Mouse (Mus musculus) ES-E14 (cell line): ENCODE data around the gene Gnai3. TPM values are rescaled to one million over a fixed set of nuclear protein-coding genes. Genes with fewer than 3 reads are reported as not detected.
A peak's percentile ranks its signal among the peaks of the same experiment; 100 is the strongest.

Source experiments
- DNase-seq: peaks from one replicate; pipeline ENCODE4 v3.0.0-alpha.2; 2013; ENCODE audit warnings: low read depth, low spot score
- H3K27ac ChIP-seq: 2 replicates; pipeline ENCODE4 v1.5.1; 2012; ENCODE audit warnings: low read depth, mild to moderate bottlenecking, low read length, moderate library complexity, mixed read lengths; ENCODE audit not compliant: poor library complexity, insufficient read depth, severe bottlenecking
- H3K36me3 ChIP-seq: 2 replicates; pipeline ENCODE4 v1.6.1; 2012; ENCODE audit warnings: mild to moderate bottlenecking, low read length, moderate library complexity, mixed read lengths; ENCODE audit not compliant: control insufficient read depth, poor library complexity, insufficient read depth, severe bottlenecking
- H3K4me1 ChIP-seq, 2 experiments: fragments of 150-350 bp in 1 of 2; sonication (generic) in 1 of 2; 2 replicates each; pipeline ENCODE4 v1.6.1; 2012; ENCODE audit warnings: low read length in 2 of 2, mild to moderate bottlenecking in 1 of 2, mixed read lengths in 1 of 2; ENCODE audit not compliant: control insufficient read depth in 2 of 2, insufficient read depth in 2 of 2, poor library complexity in 1 of 2
- H3K4me3 ChIP-seq, 2 experiments: fragments of 150-350 bp in 1 of 2; sonication (generic) in 1 of 2; 2 replicates each; pipeline ENCODE4 v1.5.1; 2012; ENCODE audit warnings: low read length in 2 of 2, low read depth in 1 of 2, mild to moderate bottlenecking in 1 of 2, mixed read lengths in 1 of 2; ENCODE audit not compliant: insufficient read depth in 1 of 2, poor library complexity in 1 of 2, severe bottlenecking in 1 of 2
- H3K9ac ChIP-seq: 2 replicates; pipeline ENCODE4 v1.6.1; 2012; ENCODE audit warnings: low read depth, mild to moderate bottlenecking, low read length, mixed read lengths; ENCODE audit not compliant: poor library complexity, insufficient read depth, severe bottlenecking
- H3K9me3 ChIP-seq: fragments of 150-350 bp; sonication (generic); 2 replicates; pipeline ENCODE4 v1.6.1; 2012; ENCODE audit warnings: low read depth, mild to moderate bottlenecking, low read length; ENCODE audit not compliant: control insufficient read depth, insufficient read depth
- CHD2 ChIP-seq: IDR thresholded peaks from 2 replicates; pipeline ENCODE4 v1.6.1; 2014; ENCODE audit warnings: mild to moderate bottlenecking, low read depth, low read length, inconsistent platforms
- HCFC1 ChIP-seq: IDR thresholded peaks from 2 replicates; pipeline ENCODE4 v1.6.1; 2012; ENCODE audit warnings: low read length, inconsistent platforms, borderline replicate concordance; ENCODE audit not compliant: insufficient read depth
- MAFK ChIP-seq: IDR thresholded peaks from 2 replicates; pipeline ENCODE4 v1.6.1; 2014; ENCODE audit warnings: mild to moderate bottlenecking, low read depth, low read length, inconsistent platforms; ENCODE audit not compliant: insufficient read depth
- ZC3H11A ChIP-seq: IDR thresholded peaks from 2 replicates; pipeline ENCODE4 v1.6.1; 2012; ENCODE audit warnings: low read depth, mild to moderate bottlenecking, inconsistent platforms, low read length, borderline replicate concordance
- ZNF384 ChIP-seq: IDR thresholded peaks from 2 replicates; pipeline ENCODE4 v1.6.1; 2012; ENCODE audit warnings: low read depth, low read length, inconsistent platforms
- in situ Hi-C, 2 experiments: fragments of 600-800 bp; cut with MboI; formaldehyde crosslinking; loops; one replicate each; pipeline ENCODE4 v1.15.1; 2025; ENCODE audit warnings: low sequenced_read_pairs in 2 of 2, inconsistent platforms in 1 of 2; ENCODE audit not compliant: unreplicated experiment in 2 of 2
- total RNA-seq: library from RNA; depleted of rRNA; stranded (reverse); fragments of 300-350 nt; gene quantifications from 2 replicates; pipeline ENCODE4 v1.2.3, GENCODE M21; 2012

Gene Gnai3
- total RNA-seq, 1 experiment, result 84.3 TPM

GRCm38 (mm10) chr3:108188716-108189490, 43.0 kb upstream of the Gnai3 start:
- Histone ChIP-seq H3K4me3 (peak overlapping the region; percentile 11 to 34; a peak in 2 of 4 replicates), H3K4me1 (peaks cover 3 to 23% of the 10 kb centered on the region in 2 experiments; a peak in 2 of 4 replicates), H3K36me3 (no peaks in the 10 kb centered on the region; the same call in 1 of the 2 replicates), H3K27ac (no peak overlapping the region), H3K9me3 (no peaks in the 10 kb centered on the region), H3K9ac (no peak overlapping the region; the same call in 1 of the 2 replicates)
- TF ChIP-seq HCFC1, result no peak
- no peak for TF ChIP-seq MAFK
- TF ChIP-seq CHD2, result no peak
- TF ChIP-seq ZC3H11A, result no peak
- TF ChIP-seq ZNF384, result no peak
- in situ Hi-C loops, result no loop called here
- DNase-seq, result no peak

- H3K9me3 ChIP-seq, result no peaks in the 10 kb centered on the region
- H3K4me1 ChIP-seq, result peaks cover 3 to 23% of the 10 kb centered on the region in 2 experiments; a peak in 2 of 4 replicates
- H3K36me3 ChIP-seq, result no peaks in the 10 kb centered on the region; the same call in 1 of the 2 replicates
- in situ Hi-C loops, result no loop called here
- H3K4me3 ChIP-seq, result peak overlapping the region; percentile 88 to 96; a peak in 2 of 4 replicates
- no peak overlapping the region for H3K9ac ChIP-seq
- TF ChIP-seq CHD2 (no peak), ZNF384 (no peak), ZC3H11A (no peak), MAFK (no peak), HCFC1 (no peak)
- H3K27ac ChIP-seq, result no peak overlapping the region
- DNase-seq, result no peak
Observed at GRCm38 (mm10) chr3:108187111-108187795, 41.3 kb upstream of the Gnai3 start.

- Histone ChIP-seq H3K27ac (no peak within 1 kb of the TSS), H3K36me3 (no peaks in the 10 kb centered on the region; the same call in 1 of the 2 replicates)
- DNase-seq, result no peak
Observed at GRCm38 (mm10) chr3:108186098-108187047, 40.4 kb upstream of the Gnai3 start, which contains the start of gene Amigo1. Gene Amigo1 (plus strand): TSS chr3:108186335.

More at GRCm38 (mm10) chr3:108186098-108187047, 40.4 kb upstream of the Gnai3 start, which contains the start of gene Amigo1:
- H3K9me3 ChIP-seq, result no peaks in the 10 kb centered on the region
- H3K4me3 ChIP-seq, result peak within 1 kb of the TSS; percentile 90 to 96
- no peak for TF ChIP-seq MAFK
- TF ChIP-seq ZNF384, result no peak
- no peak for TF ChIP-seq CHD2
- no peak for TF ChIP-seq ZC3H11A
- no peak for TF ChIP-seq HCFC1
- peaks cover 3 to 23% of the 10 kb centered on the region in 2 experiments; a peak in 2 of 4 replicates for H3K4me1 ChIP-seq
- peak within 1 kb of the TSS; percentile 92 for H3K9ac ChIP-seq
- in situ Hi-C loops, result no loop called here
